Mouse (Mus musculus) E14TG2a.4 (cell line): ENCODE measurements around the gene Kirrel.

Experiments used
- CTCF ChIP-seq: conservative IDR thresholded peaks from 2 replicates; pipeline ENCODE4 v1.5.1; 2014; ENCODE audit warnings: low read length
- POU5F1 ChIP-seq: IDR thresholded peaks from 2 replicates; pipeline ENCODE4 v1.6.1; 2014; ENCODE audit warnings: low read length, borderline replicate concordance

DNA sequence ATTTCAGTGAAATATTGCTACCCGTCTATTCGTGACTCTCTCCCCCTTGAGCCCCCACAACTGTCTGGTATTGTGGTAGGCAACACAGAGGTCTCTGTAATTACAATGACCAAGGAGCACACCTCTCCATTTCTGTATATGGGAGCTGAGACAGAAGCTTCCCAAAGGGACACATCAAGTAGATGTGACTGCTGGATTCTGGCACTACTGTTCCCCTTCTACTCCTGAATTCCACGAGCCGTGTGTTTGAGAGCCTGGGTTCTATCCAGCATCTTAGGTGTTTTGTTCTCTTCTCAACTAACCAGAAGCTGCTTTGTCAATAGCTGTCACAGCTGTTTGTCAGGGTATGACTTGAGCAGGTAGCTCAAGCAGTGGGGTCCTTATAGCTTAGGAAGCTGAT, 20.5 kb upstream of the Kirrel start:
- TF ChIP-seq CTCF (no peak), POU5F1 (no peak)
